Mouse (Mus musculus) midbrain, postnatal 0 days (tissue): ENCODE data around the gene Lrtm2. TPM values are rescaled to one million over a fixed set of nuclear protein-coding genes. Genes with fewer than 3 reads are reported as not detected.

Source experiments
- ATAC-seq: fragments of 200-750 bp; cut with Nextera tagmentation; 2 replicates; pipeline ENCODE4 v1.8.0; 2017; ENCODE audit warnings: moderate number of reproducible peaks, mild to moderate bottlenecking, moderate TSS enrichment, moderate library complexity; ENCODE audit not compliant: low FRiP score
- DNase-seq: peaks from one replicate; pipeline ENCODE4 v3.0.0-alpha.2; 2015; ENCODE audit warnings: low spot score
- H3K27ac ChIP-seq: fragments of 300-500 bp; sonication (generic); 2 replicates; pipeline ENCODE4 v1.5.1; 2014; ENCODE audit warnings: low read depth, mild to moderate bottlenecking, low read length, mixed read lengths
- H3K27me3 ChIP-seq: fragments of 300-500 bp; sonication (generic); 2 replicates; pipeline ENCODE4 v1.6.1; 2014; ENCODE audit warnings: low read length, control low read depth, mixed read lengths; ENCODE audit not compliant: insufficient read depth
- H3K36me3 ChIP-seq: fragments of 300-500 bp; sonication (generic); 2 replicates; pipeline ENCODE4 v1.6.1; 2014; ENCODE audit warnings: low read length, control low read depth, mixed read lengths; ENCODE audit not compliant: insufficient read depth
- H3K4me1 ChIP-seq: fragments of 300-500 bp; sonication (generic); 2 replicates; pipeline ENCODE4 v1.6.1; 2014; ENCODE audit warnings: mild to moderate bottlenecking, control low read depth, antibody characterized with exemption, low read length, mixed read lengths; ENCODE audit not compliant: insufficient read depth
- H3K4me2 ChIP-seq: fragments of 300-500 bp; sonication (generic); 2 replicates; pipeline ENCODE4 v1.6.1; 2014; ENCODE audit warnings: low read depth, mild to moderate bottlenecking, low read length, mixed read lengths; ENCODE audit not compliant: poor library complexity, severe bottlenecking
- H3K4me3 ChIP-seq: fragments of 300-500 bp; sonication (generic); 2 replicates; pipeline ENCODE4 v1.5.1; 2014; ENCODE audit warnings: low read depth, mild to moderate bottlenecking, low read length, moderate library complexity
- H3K9ac ChIP-seq: fragments of 300-500 bp; sonication (generic); replicated peaks from 2 replicates; pipeline ENCODE4 v1.6.1; 2014; ENCODE audit warnings: mild to moderate bottlenecking, low read length, moderate library complexity, mixed read lengths; ENCODE audit not compliant: poor library complexity, severe bottlenecking
- H3K9me3 ChIP-seq: fragments of 300-500 bp; sonication (generic); 2 replicates; pipeline ENCODE4 v1.6.1; 2016; ENCODE audit warnings: low read length, control low read depth
- CTCF ChIP-seq: IDR thresholded peaks from 2 replicates; pipeline ENCODE4 v1.5.1; 2016; ENCODE audit warnings: antibody characterized with exemption, mild to moderate bottlenecking
- WGBS: fragments of 180-500 bp; shearing (Covaris S2); extraction: QIAGEN DNeasy Blood & Tissue Kit; methylation state at CpG from one replicate; pipeline ENCODE4 v1.1.7; 2014; 5-methylcytosine and 5-hydroxymethylcytosine counted together
- polyA plus RNA-seq: library from polyadenylated mRNA; unstranded; fragments of >200 nt; fragmentation: Nextera tagmentation; extraction: Ambion mirVana; gene quantifications from 2 replicates; pipeline ENCODE4 v1.2.1, GENCODE M21; 2015
- total RNA-seq: library from RNA; depleted of rRNA; stranded (reverse); fragments of >200 nt; gene quantifications from 2 replicates; pipeline ENCODE4 v1.2.3, GENCODE M21; 2014

Lrtm2 gene
- total and polyA plus RNA-seq, 2 experiments from 2014 or later, result 21.1 to 40.4 TPM

DNA sequence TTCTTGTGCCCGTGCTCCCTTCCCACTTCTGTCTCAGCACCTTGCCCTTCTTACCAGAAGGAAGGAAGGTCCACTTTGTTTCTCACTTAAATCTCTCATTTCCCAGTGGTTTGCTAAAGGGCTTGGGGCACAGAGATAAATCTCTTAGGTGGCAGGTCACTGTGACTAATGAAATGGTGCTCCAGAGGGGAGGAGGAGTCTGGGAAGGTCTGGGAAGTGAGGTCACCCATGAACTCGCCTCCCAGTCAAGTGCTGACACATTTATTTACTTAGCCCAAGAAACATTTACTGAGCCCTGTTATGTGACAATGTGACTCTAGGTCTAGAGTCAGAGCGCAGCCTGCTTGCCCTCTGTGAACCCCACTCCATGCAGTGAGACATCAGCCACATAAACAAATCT, 2.6 kb upstream of the Lrtm2 start:
- no peak overlapping the region for H3K9ac ChIP-seq
- no peak overlapping the region for H3K4me2 ChIP-seq
- no peak for ATAC-seq
- 41% methylated on average over 3 of the region's 3 CpGs for WGBS
- H3K4me1 ChIP-seq, result 0 out of 2 replicates have a peak, but pooled peaks cover 7% of the 10 kb centered on the region
- TF ChIP-seq CTCF, result no peak
- no peak overlapping the region for H3K4me3 ChIP-seq
- H3K27me3 ChIP-seq, result no peaks in the 10 kb centered on the region
- no peaks in the 10 kb centered on the region for H3K36me3 ChIP-seq
- no peak for DNase-seq
- H3K27ac ChIP-seq, result no peak overlapping the region
- no peaks in the 10 kb centered on the region for H3K9me3 ChIP-seq

- Histone ChIP-seq H3K36me3 (no peaks in the 10 kb centered on the region), H3K4me3 (no peak overlapping the region), H3K9me3 (no peaks in the 10 kb centered on the region), H3K4me1 (peaks cover 18% of the 10 kb centered on the region), H3K27me3 (no peaks in the 10 kb centered on the region), H3K9ac (no peak overlapping the region), H3K4me2 (no peak overlapping the region), H3K27ac (no peak overlapping the region)
- 11% methylated on average over 1 of the region's 1 CpGs for WGBS
- no peak for DNase-seq
- TF ChIP-seq CTCF, result no peak
- no peak for ATAC-seq
Observed at GRCm38 (mm10) chr6:119332111-119332510, 1.5 kb upstream of the Lrtm2 start.

GRCm38 (mm10) chr6:119329936-119330335, 630 bp downstream of the Lrtm2 start:
- peaks cover 26% of the 10 kb centered on the region for H3K4me1 ChIP-seq
- H3K4me3 ChIP-seq, result peak overlapping the region; percentile 66
- H3K27ac ChIP-seq, result peak overlapping the region; percentile 85
- peak overlapping the region; percentile 78 for H3K4me2 ChIP-seq
- DNase-seq (no peak), ATAC-seq (peak; percentile 31; the same call in 1 of the 2 replicates)
- no peaks in the 10 kb centered on the region for H3K27me3 ChIP-seq
- no peaks in the 10 kb centered on the region for H3K9me3 ChIP-seq
- H3K36me3 ChIP-seq, result 0 out of 2 replicates have a peak, but pooled peaks cover 3% of the 10 kb centered on the region
- TF ChIP-seq CTCF, result no peak
- 13% methylated on average over 6 of the region's 6 CpGs for WGBS
- H3K9ac ChIP-seq, result peak overlapping the region; percentile 77

- ATAC-seq (peak; percentile 91), DNase-seq (peak; percentile 94)
- 0 out of 2 replicates have a peak, but pooled peaks cover 3% of the 10 kb centered on the region for H3K36me3 ChIP-seq
- H3K27ac ChIP-seq, result peak overlapping the region; percentile 85
- peaks cover 26% of the 10 kb centered on the region for H3K4me1 ChIP-seq
- 0% methylated on average over 8 of the region's 8 CpGs for WGBS
- H3K4me3 ChIP-seq, result peak overlapping the region; percentile 66
- no peaks in the 10 kb centered on the region for H3K9me3 ChIP-seq
- TF ChIP-seq CTCF, result peak; percentile 63
- H3K27me3 ChIP-seq, result no peaks in the 10 kb centered on the region
- H3K9ac ChIP-seq, result peak overlapping the region; percentile 77
- peak overlapping the region; percentile 78 for H3K4me2 ChIP-seq
Observed at GRCm38 (mm10) chr6:119329215-119329714, 1.3 kb downstream of the Lrtm2 start.

- Histone ChIP-seq H3K4me3 (peak overlapping the region; percentile 66), H3K9ac (peak overlapping the region; percentile 77), H3K4me2 (peak overlapping the region; percentile 78), H3K27me3 (no peaks in the 10 kb centered on the region), H3K4me1 (peaks cover 26% of the 10 kb centered on the region), H3K36me3 (0 out of 2 replicates have a peak, but pooled peaks cover 3% of the 10 kb centered on the region), H3K27ac (peak overlapping the region; percentile 85), H3K9me3 (no peaks in the 10 kb centered on the region)
- ATAC-seq, result no peak
- WGBS, result 7% methylated on average over 10 of the region's 11 CpGs
- no peak for TF ChIP-seq CTCF
- DNase-seq, result peak; percentile 64
Observed at GRCm38 (mm10) chr6:119328521-119329115, 1.9 kb downstream of the Lrtm2 start.

GRCm38 (mm10) chr6:119326541-119326940, 4.0 kb downstream of the Lrtm2 start:
- no peak overlapping the region for H3K27ac ChIP-seq
- no peak for TF ChIP-seq CTCF
- WGBS, result 44% methylated on average over 7 of the region's 7 CpGs
- no peaks in the 10 kb centered on the region for H3K9me3 ChIP-seq
- no peak for ATAC-seq
- no peaks in the 10 kb centered on the region for H3K27me3 ChIP-seq
- H3K4me3 ChIP-seq, result no peak overlapping the region
- peaks cover 20% of the 10 kb centered on the region for H3K36me3 ChIP-seq
- no peak overlapping the region; the same call in 1 of the 2 replicates for H3K9ac ChIP-seq
- DNase-seq, result no peak
- no peak overlapping the region for H3K4me2 ChIP-seq
- H3K4me1 ChIP-seq, result peaks cover 26% of the 10 kb centered on the region
